Mouse (Mus musculus) cortical plate, adult 2 months (tissue): Measurements from ENCODE around the gene Pitpnb.

Experiments used
- CTCF ChIP-seq: fragments of 200-500 bp; IDR thresholded peaks from 2 replicates; pipeline ENCODE4 v1.5.1; 2011; ENCODE audit warnings: mild to moderate bottlenecking, control low read depth, low read length; ENCODE audit not compliant: insufficient read depth; ENCODE audit errors: extremely low read depth
- POLR2A ChIP-seq: fragments of 200-500 bp; IDR thresholded peaks from 2 replicates; pipeline ENCODE4 v1.6.1; 2011; ENCODE audit warnings: mild to moderate bottlenecking, low read length, control low read depth; ENCODE audit not compliant: insufficient read depth; ENCODE audit errors: extremely low read depth

- no peak for TF ChIP-seq CTCF
- TF ChIP-seq POLR2A: no peak
Measured at GRCm38 (mm10) chr5:111437205-111437604, 106.6 kb downstream of the Pitpnb start.
